ENCODE assay signal across 16 mouse cellular contexts in the genomic region with DNA sequence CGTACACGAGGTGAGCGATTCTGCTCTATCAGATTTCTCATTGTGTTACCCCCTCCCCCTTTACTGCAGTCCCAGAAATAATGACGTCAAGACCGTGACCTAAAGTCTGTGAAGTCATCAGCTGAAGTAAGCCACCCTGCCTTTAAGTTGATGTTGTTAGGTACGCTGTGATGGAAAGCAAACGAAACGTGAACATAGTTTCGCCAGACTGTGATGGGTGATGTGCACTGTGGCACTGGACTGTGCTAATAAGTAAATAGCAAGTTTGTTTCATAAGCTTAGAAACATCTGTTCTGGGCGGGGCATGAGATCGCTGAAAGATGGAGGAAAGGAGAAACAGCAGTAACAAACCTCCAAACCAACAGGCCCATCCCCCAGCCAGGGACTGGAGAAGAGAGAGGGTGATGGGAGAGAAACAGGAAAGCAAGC.
DNase-seq lines count a peak whose midpoint lies in the region; ATAC-seq and TF ChIP-seq lines count a peak whose summit lies in the region.
"Had no signal": no experiment of that assay in that cellular context is flagged by ENCODE, and none has a peak within 500 bp of the region (broad histone marks: within the 10 kb centered on the region; RNA-seq: fewer than 3 reads in every experiment).

No protein-coding gene starts in this region.

- 0 out of 2 replicates have a peak, but pooled peaks have one; percentile 12 for ATAC-seq in megakaryocyte progenitor cell, adult 5-6 weeks (replicated peaks; ENCODE audit: poor library complexity)

- H3K36me3 ChIP-seq in spleen, adult 2 months (ENCODE audit: control insufficient read depth, insufficient read depth, low read length), result no peaks in the 10 kb centered on the region
- H3K36me3 ChIP-seq in E14TG2a.4 (ENCODE audit: insufficient read depth, low read length), result no peaks in the 10 kb centered on the region
- no peaks in the 10 kb centered on the region for H3K36me3 ChIP-seq in embryonic facial prominence, embryonic 10.5 days (replicated peaks)
- H3K36me3 ChIP-seq: liver, embryonic 15.5 days had no signal

- H3K27ac ChIP-seq in spleen, adult 2 months (ENCODE audit: insufficient read depth, low read length), result peak overlapping the region; percentile 67
- H3K27ac ChIP-seq in embryonic facial prominence, embryonic 10.5 days (replicated peaks), result peak overlapping the region; percentile 65
- H3K27ac ChIP-seq: left cerebral cortex, adult 2 months; liver, embryonic 15.5 days; stomach, postnatal 0 days had no signal

- no peak for DNase-seq in spleen, adult 2 months (ENCODE audit: low read depth in 1 of 2, low spot score in 2 of 2)
- no peak for DNase-seq in spleen, adult 18-20 months
- no peak for DNase-seq in embryonic facial prominence, embryonic 10.5 days (ENCODE audit: low spot score)
- DNase-seq in frontal cortex, adult 2 months (ENCODE audit: extremely low spot score in 1 of 2, low spot score in 1 of 2), result no peak
- no peak for DNase-seq in adrenal gland, adult 18-20 months (ENCODE audit: low spot score in 2 of 2)
- DNase-seq in layer of hippocampus, adult 9-11 months, result no peak
- DNase-seq: adrenal gland, postnatal 10 days; cerebellum, postnatal 25 days; heart, postnatal 4 days; kidney, adult 11 months; kidney, postnatal 4 days had no signal

- no peaks in the 10 kb centered on the region for H3K9me3 ChIP-seq in E14TG2a.4 (ENCODE audit: low read length)
- H3K9me3 ChIP-seq in embryonic facial prominence, embryonic 10.5 days, result no peaks in the 10 kb centered on the region
- H3K9me3 ChIP-seq: liver, embryonic 15.5 days had no signal

- no peaks in the 10 kb centered on the region for H3K27me3 ChIP-seq in spleen, adult 2 months (ENCODE audit: control insufficient read depth, insufficient read depth, low read length)
- H3K27me3 ChIP-seq in E14TG2a.4 (ENCODE audit: insufficient read depth, low read length), result peaks cover 14% of the 10 kb centered on the region; the same call in 1 of the 2 replicates
- H3K27me3 ChIP-seq in embryonic facial prominence, embryonic 10.5 days (replicated peaks; ENCODE audit: low read depth, poor library complexity, severe bottlenecking), result no peaks in the 10 kb centered on the region
- H3K27me3 ChIP-seq: liver, embryonic 15.5 days had no signal

- TF ChIP-seq CTCF in spleen, adult 2 months (IDR thresholded peaks at IDR 0.05; ENCODE audit: extremely low read depth, insufficient read depth, insufficient read length, insufficient replicate concordance), result no peak
- no peak for TF ChIP-seq CTCF in E14TG2a.4 (conservative IDR thresholded peaks at IDR 0.05; ENCODE audit: low read length)

- TF ChIP-seq POLR2A in spleen, adult 2 months (IDR thresholded peaks at IDR 0.05; ENCODE audit: low read depth, low read length), result no peak

- H3K4me1 ChIP-seq in spleen, adult 2 months (ENCODE audit: control insufficient read depth, insufficient read depth, insufficient read length), result peaks cover 14% of the 10 kb centered on the region
- peaks cover 53% of the 10 kb centered on the region for H3K4me1 ChIP-seq in E14TG2a.4 (replicated peaks; ENCODE audit: low read depth, low read length)
- H3K4me1 ChIP-seq in embryonic facial prominence, embryonic 10.5 days, result peaks cover 21% of the 10 kb centered on the region

- H3K4me3 ChIP-seq in spleen, adult 2 months (ENCODE audit: extremely low read depth, insufficient read depth, insufficient read length), result no peak overlapping the region
- H3K4me3 ChIP-seq in E14TG2a.4 (replicated peaks; ENCODE audit: low read length), result 0 out of 2 replicates have a peak overlapping the region, but pooled peaks have one; percentile 14
- H3K4me3 ChIP-seq in embryonic facial prominence, embryonic 10.5 days, result no peak overlapping the region
- H3K4me3 ChIP-seq: left cerebral cortex, adult 2 months; liver, embryonic 15.5 days had no signal

- 65% methylated on average over 11 of the region's 11 CpGs for WGBS in spleen, adult 2 months
- WGBS in embryonic facial prominence, embryonic 10.5 days, result 60% methylated on average over 11 of the region's 11 CpGs
